Comparison of ENCODE assay signal across 8 mouse cellular contexts in genomic region chr11:97439935-97440334, GRCm38 (mm10). TPM values are rescaled to one million over a fixed set of nuclear protein-coding genes. Genes with fewer than 3 reads are reported as not detected.
DNase-seq lines count a peak whose midpoint lies in the region; ATAC-seq lines count a peak whose summit lies in the region.

No protein-coding gene starts in this region.

- no peaks in the 10 kb centered on the region for H3K9me3 ChIP-seq in intestine, embryonic 14.5 days (ENCODE audit: control insufficient read depth, low read length)
- no peaks in the 10 kb centered on the region for H3K9me3 ChIP-seq in liver, embryonic 15.5 days (replicated peaks)
- no peaks in the 10 kb centered on the region for H3K9me3 ChIP-seq in neural tube, embryonic 12.5 days

- H3K27me3 ChIP-seq in intestine, embryonic 14.5 days (replicated peaks; ENCODE audit: control insufficient read depth, insufficient read depth, low read length) = no peaks in the 10 kb centered on the region
- H3K27me3 ChIP-seq in liver, embryonic 15.5 days = no peaks in the 10 kb centered on the region
- H3K27me3 ChIP-seq in neural tube, embryonic 12.5 days (replicated peaks) = peaks cover 54% of the 10 kb centered on the region

- WGBS in intestine, embryonic 14.5 days = under 1% methylated on average over 37 of the region's 37 CpGs
- 0% methylated on average over 37 of the region's 37 CpGs for WGBS in liver, embryonic 15.5 days (ENCODE audit: insufficient replicate concordance)
- 4% methylated on average over 37 of the region's 37 CpGs for WGBS in neural tube, embryonic 12.5 days

- H3K4me3 ChIP-seq in intestine, embryonic 14.5 days (ENCODE audit: low read depth, low read length) = peak overlapping the region; percentile 58
- H3K4me3 ChIP-seq in liver, embryonic 15.5 days (replicated peaks) = peak overlapping the region; percentile 84
- peak overlapping the region; percentile 44 for H3K4me3 ChIP-seq in neural tube, embryonic 12.5 days

- ATAC-seq in intestine, embryonic 14.5 days (replicated peaks; ENCODE audit: low FRiP score, low TSS enrichment, low read depth) = peak; percentile 22; the same call in 1 of the 2 replicates
- ATAC-seq in liver, embryonic 15.5 days (ENCODE audit: insufficient read depth) = peak; percentile 66
- no peak for ATAC-seq in neural tube, embryonic 12.5 days (ENCODE audit: low FRiP score, low read depth)

- peak overlapping the region; percentile 61 for H3K4me2 ChIP-seq in intestine, embryonic 14.5 days (ENCODE audit: low read length)
- H3K4me2 ChIP-seq in liver, embryonic 15.5 days = peak overlapping the region; percentile 90
- peak overlapping the region; percentile 67 for H3K4me2 ChIP-seq in neural tube, embryonic 12.5 days (replicated peaks)

- H3K36me3 ChIP-seq in intestine, embryonic 14.5 days (ENCODE audit: control insufficient read depth, insufficient read depth, low read length) = peaks cover 12% of the 10 kb centered on the region
- H3K36me3 ChIP-seq in liver, embryonic 15.5 days (replicated peaks) = peaks cover 19% of the 10 kb centered on the region
- H3K36me3 ChIP-seq in neural tube, embryonic 12.5 days = peaks cover 5% of the 10 kb centered on the region; the same call in 1 of the 2 replicates

- intact Hi-C loops in gastrocnemius, postnatal 36 days (cut with DNase I) = no loop called here

- H3K27ac ChIP-seq in intestine, embryonic 14.5 days (ENCODE audit: low read depth) = peak overlapping the region; percentile 77
- peak overlapping the region; percentile 98 for H3K27ac ChIP-seq in liver, embryonic 15.5 days (replicated peaks)
- no peak overlapping the region for H3K27ac ChIP-seq in neural tube, embryonic 12.5 days

- DNase-seq in urinary bladder, adult 18-20 months (ENCODE audit: low spot score in 2 of 2) = peak; percentile 76 to 85
- no peak for DNase-seq in urinary bladder, postnatal 10 days (ENCODE audit: low spot score)
- DNase-seq in gastrocnemius, postnatal 36 days = peak; percentile 63 to 74
- DNase-seq in intestine, embryonic 14.5 days (ENCODE audit: low spot score) = peak; percentile 73
- no peak for DNase-seq in natural killer cell, adult 2 months (ENCODE audit: low spot score in 2 of 2)
- no peak for DNase-seq in thymus, postnatal 36 days

- peaks cover 63% of the 10 kb centered on the region for H3K4me1 ChIP-seq in intestine, embryonic 14.5 days (replicated peaks; ENCODE audit: control insufficient read depth, insufficient read depth, low read length)
- H3K4me1 ChIP-seq in liver, embryonic 15.5 days (replicated peaks) = peaks cover 100% of the 10 kb centered on the region
- H3K4me1 ChIP-seq in neural tube, embryonic 12.5 days = peaks cover 47% of the 10 kb centered on the region

- H3K9ac ChIP-seq in intestine, embryonic 14.5 days (ENCODE audit: low read length) = peak overlapping the region; percentile 57
- H3K9ac ChIP-seq in liver, embryonic 15.5 days = peak overlapping the region; percentile 96
- peak overlapping the region; percentile 56 for H3K9ac ChIP-seq in neural tube, embryonic 12.5 days

RNA-seq across cellular contexts. Expression of gene Arhgap23, which starts 24.6 kb away (rescaled TPM):
- 1 to 10 TPM; 5.4 to 6.6 TPM for total RNA-seq in gastrocnemius, postnatal 36 days (2021)
- polyA plus RNA-seq in intestine, embryonic 14.5 days (2014; fragmentation: Nextera tagmentation; extraction: Ambion mirVana) = 5.0 and 5.1 TPM in 2 replicates
- polyA plus RNA-seq in liver, embryonic 15.5 days (2015; fragmentation: Nextera tagmentation; extraction: Ambion mirVana) = 6.6 and 9.4 TPM in 2 replicates
- polyA plus RNA-seq in neural tube, embryonic 12.5 days (2016; fragmentation: Nextera tagmentation; extraction: Ambion mirVana) = 8.3 and 9.3 TPM in 2 replicates

Comparison
In these comparisons a context has a peak if more than half of its experiments do, and no peak if none do; other contexts are left out.
1. DNase-seq: peak in urinary bladder, adult 18-20 months (2 of 2), gastrocnemius, postnatal 36 days (2 of 2) and intestine, embryonic 14.5 days (single experiment); none in urinary bladder, postnatal 10 days (single experiment), natural killer cell, adult 2 months (0 of 2) and thymus, postnatal 36 days (0 of 2).
2. Peak in every context shown above with its lines, with median percentiles within 50 percentile points of each other: H3K4me2 ChIP-seq, H3K4me3 ChIP-seq and H3K9ac ChIP-seq.